Mouse (Mus musculus) CD4-positive, CD25-positive, alpha-beta regulatory T cell, adult 4 months (primary cell): ENCODE measurements around the gene Gpc6. TPM values are rescaled to one million over a fixed set of nuclear protein-coding genes. Genes with fewer than 3 reads are reported as not detected.

ENCODE experiments used
- ATAC-seq: one replicate; pipeline ENCODE4 v1.8.0; 2017
- polyA plus RNA-seq, 2 experiments: library from polyadenylated mRNA; unstranded; fragments of 100-300 nt; shearing (Covaris generic); gene quantifications; one replicate each; pipeline ENCODE4 v1.2.1; 2017

Gene Gpc6
- polyA plus RNA-seq, 2 experiments from 2014 or later, result 0.15 TPM; not detected in 1

DNA sequence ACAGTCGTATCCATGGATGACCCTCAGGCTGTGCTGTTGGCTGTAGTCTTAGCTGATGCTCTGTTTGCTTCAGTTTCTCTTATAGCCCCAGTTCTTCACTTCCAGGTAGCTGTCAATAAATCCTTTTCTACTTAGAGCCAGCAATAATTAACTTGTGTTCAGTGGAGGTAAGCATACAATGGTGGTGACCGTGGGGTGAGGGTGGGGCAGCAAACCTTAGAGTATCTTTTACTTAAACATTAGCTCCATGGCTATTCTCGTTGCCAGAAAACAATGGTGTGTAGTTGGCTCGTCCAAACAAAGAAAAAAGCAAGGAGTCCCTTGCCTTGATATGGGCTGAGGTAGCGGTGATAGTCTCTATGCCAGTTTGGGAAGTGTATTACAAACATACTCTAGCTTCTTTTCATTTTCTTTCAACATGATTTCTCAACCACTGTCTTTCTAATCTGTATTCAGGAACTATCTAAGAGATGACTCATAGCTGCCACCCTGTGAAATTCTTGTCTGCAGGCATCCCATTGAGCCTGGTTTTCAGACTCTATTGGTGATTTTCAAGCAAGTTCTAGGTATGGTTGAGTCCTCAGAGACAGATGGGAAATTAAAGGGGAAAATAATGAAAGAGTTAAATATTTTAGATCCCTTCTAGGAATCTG, 22.9 kb downstream of the Gpc6 start:
- ATAC-seq, result no peak

GRCm38 (mm10) chr14:116957154-116957553, 32.0 kb downstream of the Gpc6 start:
- no peak for ATAC-seq

DNA sequence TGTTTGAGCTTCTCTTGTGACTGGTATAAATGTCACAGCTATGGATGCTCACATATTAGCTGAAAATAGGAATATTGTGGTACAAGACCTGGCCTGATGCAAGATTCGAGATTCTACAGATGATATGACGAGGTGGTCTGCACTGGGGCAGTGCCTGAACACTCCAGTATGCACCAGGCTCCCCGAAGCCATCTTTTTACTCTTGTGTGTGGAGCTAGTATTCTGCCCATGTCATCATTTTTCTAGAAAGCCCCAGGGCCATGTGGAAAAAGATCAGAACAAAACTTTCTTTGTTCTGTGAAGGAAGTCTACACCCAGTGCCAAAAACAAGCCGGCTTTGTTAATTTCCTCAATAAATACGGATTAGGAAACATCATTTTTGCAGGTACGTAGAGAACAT, 39.7 kb downstream of the Gpc6 start:
- ATAC-seq, result no peak

- no peak for ATAC-seq
Observed at GRCm38 (mm10) chr14:116974708-116975107, 49.6 kb downstream of the Gpc6 start.

GRCm38 (mm10) chr14:116975224-116975623, 50.1 kb downstream of the Gpc6 start:
- no peak for ATAC-seq

DNA sequence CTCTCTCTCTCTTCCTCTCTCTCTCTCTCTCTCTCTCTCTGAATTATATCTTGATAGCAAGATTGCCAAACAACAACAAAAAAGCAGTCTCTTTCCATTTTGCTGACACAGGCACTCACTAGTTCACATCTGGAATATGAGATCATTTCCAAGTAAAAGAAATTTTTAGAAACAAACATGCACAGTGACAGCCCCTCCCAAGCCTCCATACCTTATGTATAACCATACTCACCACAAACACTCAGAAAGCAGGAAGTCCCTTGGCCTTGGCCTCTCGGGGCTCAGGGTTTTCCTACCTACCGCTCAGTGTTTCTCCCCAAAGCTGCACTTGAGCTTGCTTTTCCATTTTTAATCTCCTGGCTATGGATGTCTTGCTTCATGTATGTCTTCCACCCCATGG, 52.1 kb downstream of the Gpc6 start:
- no peak for ATAC-seq

DNA sequence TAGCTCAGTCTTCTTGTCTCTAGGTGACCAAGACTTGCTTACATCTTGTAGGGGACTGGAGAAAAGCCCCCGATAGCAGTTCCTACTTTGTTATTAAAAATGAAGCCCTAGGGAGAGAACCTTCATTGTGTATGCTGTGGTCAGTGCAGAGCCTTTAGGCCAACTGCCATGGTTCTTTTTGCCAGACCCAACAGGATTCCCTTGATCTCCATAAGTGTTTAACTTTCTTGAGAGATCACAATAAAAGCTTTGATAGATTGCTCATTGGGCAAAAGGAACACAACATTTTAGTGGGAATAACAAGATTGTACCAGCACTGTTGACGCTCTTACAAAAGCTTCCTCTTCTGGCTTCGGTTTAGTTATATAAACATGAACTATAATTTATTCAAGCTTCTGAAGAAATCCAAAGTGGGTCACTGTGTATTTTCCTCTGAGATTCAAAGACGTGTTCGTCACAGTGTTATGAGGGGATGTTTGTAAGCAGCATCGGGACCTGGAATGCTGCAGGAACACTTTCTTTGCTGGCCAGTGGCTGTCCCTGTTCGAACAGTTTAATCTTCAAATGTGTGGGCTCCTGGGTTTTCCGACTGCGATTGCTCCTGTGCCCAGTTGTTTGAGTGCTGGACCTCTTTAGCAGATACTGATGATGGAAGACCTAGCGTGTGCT, 54.7 kb downstream of the Gpc6 start:
- no peak for ATAC-seq

- no peak for ATAC-seq
Observed at GRCm38 (mm10) chr14:116981711-116982110, 56.6 kb downstream of the Gpc6 start.

DNA sequence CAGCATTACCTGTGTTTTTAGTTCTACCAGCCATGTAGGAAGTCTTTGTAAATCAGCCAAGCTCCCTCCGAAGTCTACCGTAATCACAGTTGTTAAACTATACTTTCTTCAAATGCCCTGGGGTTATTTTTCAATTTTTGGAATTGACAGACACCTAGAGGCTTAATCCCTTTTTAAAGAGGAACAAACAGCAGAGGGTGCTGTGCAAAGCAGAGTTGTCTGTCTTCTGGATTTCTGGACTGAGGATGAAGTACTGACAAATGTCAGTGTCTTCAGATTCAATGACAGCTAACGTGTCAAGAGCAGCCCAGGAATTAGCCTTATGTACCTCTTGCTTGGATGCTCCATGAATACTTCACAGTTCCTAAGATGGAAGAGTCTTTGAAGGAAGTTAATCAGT, 62.2 kb downstream of the Gpc6 start:
- no peak for ATAC-seq

DNA sequence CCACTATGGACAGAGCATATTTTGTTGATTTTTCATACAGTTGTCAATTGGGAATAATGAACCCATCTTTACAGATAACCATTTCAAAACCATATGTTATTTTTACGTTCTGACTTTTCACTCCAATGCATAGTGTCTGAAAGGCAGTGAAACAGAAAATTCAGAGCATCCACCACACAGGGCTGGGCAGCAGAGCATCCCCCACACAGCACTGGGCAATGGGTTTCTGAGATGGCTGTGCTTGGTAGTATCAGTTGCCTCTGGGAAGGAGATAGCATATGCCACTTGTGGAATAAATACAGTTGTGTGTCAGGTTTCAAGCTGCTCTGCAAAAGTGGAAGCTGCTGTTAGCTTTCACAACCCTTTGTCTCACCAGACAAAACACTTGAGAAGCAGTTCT, 75.3 kb downstream of the Gpc6 start:
- ATAC-seq, result no peak

DNA sequence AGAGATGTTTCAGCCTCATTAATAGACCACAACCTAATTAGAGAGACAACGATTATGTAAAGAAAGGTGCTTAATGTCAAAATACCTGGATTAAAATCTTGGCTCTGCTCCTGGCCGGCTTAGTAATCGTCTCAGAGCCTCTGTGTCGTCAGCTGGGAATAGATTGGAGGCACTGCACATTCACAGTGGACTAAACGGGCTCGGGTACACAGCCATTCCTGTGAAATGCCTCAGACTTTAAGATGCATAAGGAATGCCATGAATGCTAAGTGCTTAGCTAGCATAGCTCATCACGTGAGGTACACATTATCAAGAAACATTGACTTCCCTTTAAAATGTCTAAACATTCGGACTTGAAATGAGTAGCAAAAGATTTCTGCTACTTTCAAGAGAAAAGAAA, 77.2 kb downstream of the Gpc6 start:
- no peak for ATAC-seq

DNA sequence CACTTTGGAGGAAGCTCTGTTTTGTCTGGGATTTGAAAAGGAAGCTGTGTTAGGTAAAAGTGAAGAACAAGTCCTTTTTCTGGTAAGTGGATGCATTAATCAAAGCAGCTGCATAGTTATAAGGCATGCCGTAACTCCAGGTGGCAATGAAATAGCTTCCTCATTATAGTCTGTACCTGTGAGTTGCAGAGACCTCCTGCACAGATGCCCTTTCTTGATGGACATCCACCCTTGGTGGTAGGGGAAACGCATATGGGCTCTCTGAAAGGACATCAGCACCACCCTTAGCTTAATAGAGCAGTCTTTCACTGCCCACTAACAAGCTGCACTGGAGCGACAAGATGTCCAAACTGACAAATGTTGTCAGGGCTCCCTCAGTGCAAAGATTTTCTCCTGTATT, 83.7 kb downstream of the Gpc6 start:
- no peak for ATAC-seq

DNA sequence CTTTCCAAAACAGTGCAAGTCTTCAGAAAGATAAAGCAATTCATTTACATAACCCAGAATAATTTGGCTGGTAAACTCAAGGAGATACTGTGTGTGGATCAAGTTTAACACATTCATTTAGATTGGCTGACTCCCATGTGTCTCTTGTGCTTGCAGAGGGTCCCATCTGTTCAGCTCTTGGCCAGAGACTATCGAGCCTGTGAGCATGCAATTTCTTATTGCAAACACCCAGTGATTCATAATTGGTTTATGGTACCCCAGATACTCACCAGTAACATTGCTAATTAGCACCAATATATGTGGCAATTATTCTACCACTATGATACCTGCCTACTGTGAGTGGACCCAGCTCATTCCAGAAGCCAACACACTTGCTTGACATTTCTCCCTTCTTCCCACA, 87.9 kb downstream of the Gpc6 start:
- ATAC-seq, result no peak

- no peak for ATAC-seq
Observed at GRCm38 (mm10) chr14:117013554-117014117, 88.5 kb downstream of the Gpc6 start.

GRCm38 (mm10) chr14:117015333-117015922, 90.3 kb downstream of the Gpc6 start:
- no peak for ATAC-seq

DNA sequence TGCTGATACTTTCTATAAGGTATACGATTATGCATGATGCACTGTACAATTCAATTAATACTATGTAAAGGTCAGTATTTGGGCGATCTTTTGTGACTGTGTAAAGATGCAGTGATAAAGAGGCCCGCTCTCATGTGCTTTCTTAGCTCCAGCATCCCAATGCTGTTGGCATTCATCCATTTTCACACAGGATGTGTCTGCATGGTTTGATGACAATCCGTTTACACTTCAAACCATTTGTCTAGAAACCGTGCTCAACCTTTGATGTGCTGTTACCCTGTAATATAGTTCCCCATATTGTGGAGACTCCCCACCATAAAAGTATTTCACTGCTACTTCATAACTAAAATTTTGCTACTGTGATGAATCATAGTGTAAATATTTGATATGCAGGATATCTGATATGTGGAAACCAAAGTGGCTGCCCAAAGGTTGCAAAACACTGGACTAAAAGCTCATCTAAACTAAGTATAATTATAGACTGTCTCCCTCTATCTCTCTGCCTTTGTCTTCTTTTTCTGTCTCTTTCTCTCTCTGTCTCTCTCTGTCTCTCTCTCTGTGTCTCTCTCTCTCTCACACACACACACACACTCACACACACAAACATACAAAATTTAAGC, 97.2 kb downstream of the Gpc6 start:
- ATAC-seq, result no peak

GRCm38 (mm10) chr14:117034146-117034545, 109.0 kb downstream of the Gpc6 start:
- no peak for ATAC-seq

DNA sequence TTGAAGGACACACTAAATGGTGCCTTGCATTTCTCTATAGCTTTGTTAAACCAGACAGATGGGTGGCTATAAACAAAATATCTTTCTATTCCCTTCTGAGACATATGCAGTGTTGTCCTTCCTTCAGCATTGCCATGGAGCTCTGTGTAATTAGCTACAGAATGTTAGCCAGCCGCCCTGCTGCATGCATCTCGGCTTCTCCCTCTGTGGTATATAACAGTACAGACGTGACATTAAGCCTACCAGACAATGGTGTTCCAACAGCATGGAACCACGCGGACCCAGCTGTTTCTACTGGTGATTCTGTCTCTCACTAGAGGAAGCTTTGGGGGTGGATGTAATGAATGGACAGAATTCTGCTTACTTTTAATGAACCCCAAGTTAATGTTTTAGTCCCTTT, 115.9 kb downstream of the Gpc6 start:
- ATAC-seq, result no peak

DNA sequence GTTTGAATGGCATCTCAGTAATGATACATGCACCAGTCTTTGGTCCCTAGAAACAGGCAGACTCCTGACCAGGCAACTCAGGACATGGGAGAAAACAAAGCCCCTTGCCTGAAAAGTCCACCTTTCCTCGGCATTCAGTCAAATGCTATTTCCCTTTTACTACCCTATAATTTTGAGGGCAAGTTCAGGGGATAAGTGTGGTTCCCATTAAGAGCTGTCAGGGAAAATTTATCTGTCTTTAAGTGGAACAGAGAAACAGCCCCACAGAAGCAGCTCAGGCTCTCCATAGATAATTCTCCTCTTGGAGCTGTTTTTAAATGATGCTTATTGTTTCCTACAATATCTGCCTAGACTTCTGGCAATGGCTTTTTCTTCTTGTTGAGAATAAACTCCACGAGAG, 123.8 kb downstream of the Gpc6 start:
- ATAC-seq, result no peak

- no peak for ATAC-seq
Observed at GRCm38 (mm10) chr14:117050877-117051276, 125.8 kb downstream of the Gpc6 start.

GRCm38 (mm10) chr14:117053361-117053760, 128.2 kb downstream of the Gpc6 start:
- ATAC-seq, result no peak

- no peak for ATAC-seq
Observed at GRCm38 (mm10) chr14:117055134-117055533, 130.0 kb downstream of the Gpc6 start.

- ATAC-seq, result no peak
Observed at GRCm38 (mm10) chr14:117061078-117061477, 136.0 kb downstream of the Gpc6 start.

GRCm38 (mm10) chr14:117061527-117061926, 136.4 kb downstream of the Gpc6 start:
- no peak for ATAC-seq
